Mouse (Mus musculus): Measurements from ENCODE around the gene Lamtor5. TPM values are rescaled to one million over a fixed set of nuclear protein-coding genes. Genes with fewer than 3 reads are reported as not detected.
"Not testable (repeated sequence)": the region's sequence is repeated elsewhere in the genome, so short reads cannot be mapped to it uniquely, and the experiment has no call there.

Lamtor5 gene
- polyA plus RNA-seq, 1 experiment from 2014 or later, result 172 TPM

GRCm38 (mm10) chr3:107266814-107267345 lies 11.8 kb upstream of the Lamtor5 start:
- no peaks in the 10 kb centered on the region for H3K36me3 ChIP-seq
- H3K27me3 ChIP-seq, result no peaks in the 10 kb centered on the region
- H3K9me3 ChIP-seq, result no peaks in the 10 kb centered on the region
- H3K4me1 ChIP-seq (replicated peaks), result 0 out of 2 replicates have a peak, but pooled peaks cover 1% of the 10 kb centered on the region
- H3K27ac ChIP-seq, result no peak overlapping the region
- no peak overlapping the region for H3K4me3 ChIP-seq (replicated peaks)
- no peak for ATAC-seq (ENCODE audit: insufficient number of reproducible peaks, insufficient read depth, low FRiP score, low TSS enrichment, low read depth)
- 51% methylated on average over 2 of the region's 2 CpGs for WGBS
- H3K4me2 ChIP-seq, result no peak overlapping the region
- no peak overlapping the region for H3K9ac ChIP-seq (replicated peaks)

- H3K9me3 ChIP-seq, result no peaks in the 10 kb centered on the region
- H3K9ac ChIP-seq (replicated peaks), result no peak overlapping the region
- WGBS, result 93% methylated on average over 3 of the region's 3 CpGs
- no peak overlapping the region for H3K27ac ChIP-seq
- H3K4me2 ChIP-seq, result no peak overlapping the region
- no peaks in the 10 kb centered on the region for H3K4me1 ChIP-seq (replicated peaks)
- H3K4me3 ChIP-seq (replicated peaks), result no peak overlapping the region
- no peak for ATAC-seq (ENCODE audit: insufficient number of reproducible peaks, insufficient read depth, low FRiP score, low TSS enrichment, low read depth)
- no peaks in the 10 kb centered on the region for H3K36me3 ChIP-seq
- 0 out of 2 replicates have a peak, but pooled peaks cover 5% of the 10 kb centered on the region for H3K27me3 ChIP-seq
Measured at GRCm38 (mm10) chr3:107272433-107272832, 6.2 kb upstream of the Lamtor5 start.

- Histone ChIP-seq H3K27ac (no peak overlapping the region), H3K4me2 (no peak overlapping the region), H3K36me3 (no peaks in the 10 kb centered on the region), H3K4me1 (replicated peaks) (0 out of 2 replicates have a peak, but pooled peaks cover 3% of the 10 kb centered on the region), H3K9me3 (no peaks in the 10 kb centered on the region), H3K9ac (replicated peaks) (no peak overlapping the region), H3K27me3 (0 out of 2 replicates have a peak, but pooled peaks cover 5% of the 10 kb centered on the region), H3K4me3 (replicated peaks) (no peak overlapping the region)
- WGBS, result 12% methylated on average over 3 of the region's 3 CpGs
- ATAC-seq (ENCODE audit: insufficient number of reproducible peaks, insufficient read depth, low FRiP score, low TSS enrichment, low read depth), result peak; percentile 74; the same call in 1 of the 2 replicates
Measured at GRCm38 (mm10) chr3:107273820-107274219, 4.8 kb upstream of the Lamtor5 start.

- no peak for ATAC-seq (ENCODE audit: insufficient number of reproducible peaks, insufficient read depth, low FRiP score, low TSS enrichment, low read depth)
- WGBS, result 69% methylated on average over 5 of the region's 5 CpGs
- Histone ChIP-seq H3K4me2 (no peak overlapping the region), H3K9me3 (no peaks in the 10 kb centered on the region), H3K9ac (replicated peaks) (no peak overlapping the region), H3K36me3 (no peaks in the 10 kb centered on the region), H3K4me1 (replicated peaks) (peaks cover 5% of the 10 kb centered on the region; the same call in 1 of the 2 replicates), H3K27ac (no peak overlapping the region), H3K27me3 (0 out of 2 replicates have a peak, but pooled peaks cover 5% of the 10 kb centered on the region), H3K4me3 (replicated peaks) (no peak overlapping the region)
Measured at GRCm38 (mm10) chr3:107275351-107275750, 3.3 kb upstream of the Lamtor5 start.

GRCm38 (mm10) chr3:107275996-107276395 lies 2.7 kb upstream of the Lamtor5 start:
- Histone ChIP-seq H3K4me2 (no peak overlapping the region), H3K27me3 (0 out of 2 replicates have a peak, but pooled peaks cover 5% of the 10 kb centered on the region), H3K36me3 (no peaks in the 10 kb centered on the region), H3K4me3 (replicated peaks) (no peak overlapping the region), H3K27ac (no peak overlapping the region), H3K4me1 (replicated peaks) (peaks cover 5% of the 10 kb centered on the region; the same call in 1 of the 2 replicates), H3K9me3 (no peaks in the 10 kb centered on the region), H3K9ac (replicated peaks) (no peak overlapping the region)
- ATAC-seq (ENCODE audit: insufficient number of reproducible peaks, insufficient read depth, low FRiP score, low TSS enrichment, low read depth), result no peak
- WGBS, result 52% methylated on average over 4 of the region's 4 CpGs

- no peaks in the 10 kb centered on the region for H3K9me3 ChIP-seq
- H3K27ac ChIP-seq, result no peak overlapping the region
- H3K4me2 ChIP-seq, result no peak overlapping the region
- 79% methylated on average over 3 of the region's 3 CpGs for WGBS
- H3K9ac ChIP-seq (replicated peaks), result no peak overlapping the region
- H3K27me3 ChIP-seq, result 0 out of 2 replicates have a peak, but pooled peaks cover 5% of the 10 kb centered on the region
- no peaks in the 10 kb centered on the region for H3K36me3 ChIP-seq
- H3K4me3 ChIP-seq (replicated peaks), result no peak overlapping the region
- H3K4me1 ChIP-seq (replicated peaks), result peaks cover 5% of the 10 kb centered on the region; the same call in 1 of the 2 replicates
- no peak for ATAC-seq (ENCODE audit: insufficient number of reproducible peaks, insufficient read depth, low FRiP score, low TSS enrichment, low read depth)
Measured at GRCm38 (mm10) chr3:107276626-107277025, 2.0 kb upstream of the Lamtor5 start.

- WGBS, result 76% methylated on average over 2 of the region's 2 CpGs
- Histone ChIP-seq H3K4me3 (replicated peaks) (no peak overlapping the region), H3K27me3 (no peaks in the 10 kb centered on the region), H3K9ac (replicated peaks) (no peak overlapping the region), H3K4me1 (replicated peaks) (peaks cover 6% of the 10 kb centered on the region), H3K4me2 (no peak overlapping the region), H3K9me3 (no peaks in the 10 kb centered on the region), H3K36me3 (peaks cover 24% of the 10 kb centered on the region), H3K27ac (no peak overlapping the region)
- no peak for ATAC-seq (ENCODE audit: insufficient number of reproducible peaks, insufficient read depth, low FRiP score, low TSS enrichment, low read depth)
Measured at GRCm38 (mm10) chr3:107286123-107286522, 7.5 kb downstream of the Lamtor5 start.

- H3K4me3 ChIP-seq (replicated peaks), result no peak overlapping the region
- no peak for ATAC-seq (ENCODE audit: insufficient number of reproducible peaks, insufficient read depth, low FRiP score, low TSS enrichment, low read depth)
- peaks cover 17% of the 10 kb centered on the region for H3K4me1 ChIP-seq (replicated peaks)
- H3K27ac ChIP-seq, result no peak overlapping the region
- H3K9me3 ChIP-seq, result no peaks in the 10 kb centered on the region
- H3K27me3 ChIP-seq, result no peaks in the 10 kb centered on the region
- no peak overlapping the region for H3K4me2 ChIP-seq
- no peak overlapping the region for H3K9ac ChIP-seq (replicated peaks)
- peaks cover 21% of the 10 kb centered on the region for H3K36me3 ChIP-seq
Measured at GRCm38 (mm10) chr3:107287346-107287745, 8.7 kb downstream of the Lamtor5 start.

GRCm38 (mm10) chr3:107290764-107291381 lies 12.2 kb downstream of the Lamtor5 start, which contains the start of gene Slc16a4:
Gene Slc16a4, plus strand, starts transcription at chr3:107291230.
- peaks cover 17% of the 10 kb centered on the region for H3K4me1 ChIP-seq (replicated peaks)
- 19% methylated on average over 9 of the region's 9 CpGs for WGBS
- no peak within 1 kb of the TSS for H3K9ac ChIP-seq (replicated peaks)
- no peaks in the 10 kb centered on the region for H3K27me3 ChIP-seq
- peak; percentile 95 for ATAC-seq (ENCODE audit: insufficient number of reproducible peaks, insufficient read depth, low FRiP score, low TSS enrichment, low read depth)
- no peaks in the 10 kb centered on the region for H3K9me3 ChIP-seq
- peaks cover 6% of the 10 kb centered on the region; the same call in 1 of the 2 replicates for H3K36me3 ChIP-seq
- peak within 1 kb of the TSS; percentile 40 for H3K4me2 ChIP-seq
- H3K4me3 ChIP-seq (replicated peaks), result no peak within 1 kb of the TSS
- peak within 1 kb of the TSS; percentile 89 for H3K27ac ChIP-seq

- H3K4me2 ChIP-seq, result no peak overlapping the region
- WGBS, result 92% methylated on average over 5 of the region's 5 CpGs
- H3K36me3 ChIP-seq, result peaks cover 15% of the 10 kb centered on the region
- H3K4me1 ChIP-seq (replicated peaks), result peaks cover 14% of the 10 kb centered on the region
- H3K27me3 ChIP-seq, result no peaks in the 10 kb centered on the region
- H3K27ac ChIP-seq, result no peak overlapping the region
- no peak overlapping the region for H3K4me3 ChIP-seq (replicated peaks)
- no peak overlapping the region for H3K9ac ChIP-seq (replicated peaks)
- no peaks in the 10 kb centered on the region for H3K9me3 ChIP-seq
- ATAC-seq (ENCODE audit: insufficient number of reproducible peaks, insufficient read depth, low FRiP score, low TSS enrichment, low read depth), result no peak
Measured at GRCm38 (mm10) chr3:107295672-107296360, 17.2 kb downstream of the Lamtor5 start.

GRCm38 (mm10) chr3:107296917-107297316 lies 18.3 kb downstream of the Lamtor5 start:
- 73% methylated on average over 4 of the region's 4 CpGs for WGBS
- not testable (repeated sequence) for ATAC-seq (ENCODE audit: insufficient number of reproducible peaks, insufficient read depth, low FRiP score, low TSS enrichment, low read depth); H3K4me1 ChIP-seq (replicated peaks); H3K27ac ChIP-seq; H3K4me3 ChIP-seq (replicated peaks); H3K9ac ChIP-seq (replicated peaks); H3K9me3 ChIP-seq; H3K4me2 ChIP-seq; H3K27me3 ChIP-seq
- peaks cover 26% of the 10 kb centered on the region for H3K36me3 ChIP-seq
